In genomic region chr5:120714314-120714713, GRCm38 (mm10) we compare ENCODE assay signal across 7 mouse cellular contexts. TPM values are rescaled to one million over a fixed set of nuclear protein-coding genes. Genes with fewer than 3 reads are reported as not detected.
DNase-seq lines count a peak whose midpoint lies in the region; ATAC-seq lines count a peak whose summit lies in the region.

No protein-coding gene starts in this region.

- peak; percentile 88 for DNase-seq in MN1 (ENCODE audit: low spot score)
- peak; percentile 94 to 96 for DNase-seq in cerebellum, postnatal 14 days
- DNase-seq in gastrocnemius, postnatal 4 days (ENCODE audit: low spot score in 2 of 2): peak; percentile 57 to 70
- DNase-seq in layer of hippocampus, adult 9-11 months: peak; percentile 51
- peak; percentile 73 to 89 for DNase-seq in spleen, adult 18-20 months

- ATAC-seq in CD4-positive, CD25-positive, alpha-beta regulatory T cell, adult 4 months: peak; percentile 56
- ATAC-seq in megakaryocyte progenitor cell, adult 5-6 weeks (replicated peaks; ENCODE audit: poor library complexity): peak; percentile 78

RNA-seq across cellular contexts. Expression of gene Dtx1, which starts 2.6 kb away (rescaled TPM):
- 10 to 100 TPM; 33.4 to 47.7 TPM for polyA plus RNA-seq in CD4-positive, CD25-positive, alpha-beta regulatory T cell, adult 4 months (2017; shearing (Covaris generic))
- total RNA-seq in gastrocnemius, postnatal 4 days (2021): 1 to 10 TPM in 1 of 2 experiments, under 1 TPM in 1; 0.98 to 1.9 TPM
- total RNA-seq in megakaryocyte progenitor cell, adult 5-6 weeks (2015): 0.10 TPM in 1 of 2 replicates, not detected in the other
- not detected in 2 replicates for total RNA-seq in megakaryocyte progenitor cell, adult 5-6 weeks (2017)

RNA-seq across cellular contexts. Expression of gene Oas2, which starts 35.3 kb away (rescaled TPM):
- 1 to 10 TPM; 1.6 to 3.6 TPM for polyA plus RNA-seq in CD4-positive, CD25-positive, alpha-beta regulatory T cell, adult 4 months (2017; shearing (Covaris generic))
- under 1 TPM; 0.23 to 0.25 TPM for total RNA-seq in gastrocnemius, postnatal 4 days (2021)
- total RNA-seq in megakaryocyte progenitor cell, adult 5-6 weeks (2015): 1.6 and 2.9 TPM in 2 replicates
- 0.12 and 0.30 TPM in 2 replicates for total RNA-seq in megakaryocyte progenitor cell, adult 5-6 weeks (2017)

Comparison
In these comparisons a context has a peak if more than half of its experiments do, and no peak if none do; other contexts are left out.
1. Peak in every context shown above with its lines: DNase-seq and ATAC-seq.